Mouse (Mus musculus): ENCODE results near the gene Gm20683.

DNA sequence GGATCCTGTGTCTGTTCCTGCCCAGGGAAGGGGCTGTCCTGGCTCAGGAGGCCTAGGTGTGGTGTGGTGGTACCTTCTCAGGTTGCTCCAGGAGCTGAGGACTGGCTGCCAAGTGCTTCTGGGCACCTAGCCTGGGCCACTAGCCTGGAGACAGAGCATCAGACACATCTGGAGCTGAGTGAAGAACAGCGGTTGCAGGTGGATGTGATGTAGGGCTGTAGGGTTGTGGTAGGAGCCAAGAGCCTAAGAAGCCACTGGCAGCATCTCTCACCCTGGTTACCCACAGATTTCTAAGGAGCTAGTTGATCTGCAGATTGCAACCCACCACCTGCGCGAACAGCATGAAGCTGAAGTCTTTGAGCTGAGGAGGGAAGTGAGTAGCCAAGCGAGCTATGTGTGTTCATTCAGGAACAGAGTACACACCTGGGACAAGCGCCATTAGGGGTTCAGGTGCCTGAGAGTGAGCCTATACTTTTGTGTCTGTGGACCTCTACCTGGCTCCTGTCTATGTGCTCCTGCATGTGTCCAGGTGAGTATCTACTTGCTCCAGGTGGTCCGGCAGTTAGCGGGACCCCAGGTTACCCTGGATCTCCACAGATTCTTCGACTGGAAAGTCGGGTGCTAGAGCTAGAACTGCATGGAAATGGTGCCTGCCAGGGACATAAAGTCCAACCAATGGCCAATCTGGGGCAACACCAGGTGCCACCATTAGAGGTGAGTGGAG lies 54.6 kb downstream of the Gm20683 start:
- TF ChIP-seq CTCF (IDR thresholded peaks at IDR 0.05; ENCODE audit: control insufficient read depth, insufficient read depth, low read length) (no peak), POLR2A (IDR thresholded peaks at IDR 0.05; ENCODE audit: borderline replicate concordance, control insufficient read depth, low read depth, low read length) (no peak)
